Mouse (Mus musculus) forebrain, postnatal 0 days (tissue): ENCODE measurements around the gene Elavl3. TPM values are rescaled to one million over a fixed set of nuclear protein-coding genes. Genes with fewer than 3 reads are reported as not detected.

Source experiments
- ATAC-seq: fragments of 200-750 bp; cut with Nextera tagmentation; 2 replicates; pipeline ENCODE4 v1.8.0; 2017; ENCODE audit warnings: mild to moderate bottlenecking, moderate library complexity
- DNase-seq: peaks from one replicate; pipeline ENCODE4 v3.0.0-alpha.2; 2015
- H3K27ac ChIP-seq: fragments of 300-500 bp; sonication (generic); 2 replicates; pipeline ENCODE4 v1.5.1; 2014; ENCODE audit warnings: low read depth, mild to moderate bottlenecking, antibody characterized with exemption, low read length, moderate library complexity, mixed read lengths
- H3K27me3 ChIP-seq: fragments of 300-500 bp; sonication (generic); 2 replicates; pipeline ENCODE4 v1.6.1; 2014; ENCODE audit warnings: mild to moderate bottlenecking, low read length, mixed read lengths; ENCODE audit not compliant: insufficient read depth
- H3K36me3 ChIP-seq: fragments of 300-500 bp; sonication (generic); 2 replicates; pipeline ENCODE4 v1.6.1; 2014; ENCODE audit warnings: mild to moderate bottlenecking, moderate library complexity; ENCODE audit not compliant: insufficient read depth
- H3K4me1 ChIP-seq: fragments of 300-500 bp; sonication (generic); 2 replicates; pipeline ENCODE4 v1.6.1; 2014; ENCODE audit warnings: antibody characterized with exemption; ENCODE audit not compliant: insufficient read depth
- H3K4me2 ChIP-seq: fragments of 300-500 bp; sonication (generic); 2 replicates; pipeline ENCODE4 v1.6.1; 2014; ENCODE audit warnings: low read depth, mild to moderate bottlenecking, moderate library complexity
- H3K4me3 ChIP-seq: fragments of 300-500 bp; sonication (generic); 2 replicates; pipeline ENCODE4 v1.5.1; 2014; ENCODE audit warnings: low read depth, low read length, mixed read lengths
- H3K9ac ChIP-seq: fragments of 300-500 bp; sonication (generic); 2 replicates; pipeline ENCODE4 v1.6.1; 2014; ENCODE audit warnings: mild to moderate bottlenecking
- H3K9me3 ChIP-seq: fragments of 300-500 bp; sonication (generic); 2 replicates; pipeline ENCODE4 v1.6.1; 2016; ENCODE audit warnings: low read length
- CTCF ChIP-seq: sonication (generic); IDR thresholded peaks from 2 replicates; pipeline ENCODE4 v1.5.1; 2016; ENCODE audit warnings: antibody characterized with exemption, control low read depth, low read depth
- WGBS: fragments of 180-500 bp; shearing (Covaris S2); extraction: QIAGEN DNeasy Blood & Tissue Kit; methylation state at CpG from one replicate; pipeline ENCODE4 v1.1.7; 2014; 5-methylcytosine and 5-hydroxymethylcytosine counted together
- polyA plus RNA-seq: library from polyadenylated mRNA; unstranded; fragments of >200 nt; fragmentation: Nextera tagmentation; extraction: Ambion mirVana; gene quantifications from 2 replicates; pipeline ENCODE4 v1.2.1, GENCODE M21; 2015
- total RNA-seq: library from RNA; depleted of rRNA; stranded (reverse); fragments of >200 nt; gene quantifications from 2 replicates; pipeline ENCODE4 v1.2.3, GENCODE M21; 2014

The Elavl3 gene
- total and polyA plus RNA-seq, 2 experiments from 2014 or later: 74.7 to 191 TPM

- Histone ChIP-seq H3K27me3 (no peaks in the 10 kb centered on the region), H3K4me2 (peak overlapping the region; percentile 79), H3K9ac (peak overlapping the region; percentile 95), H3K9me3 (no peaks in the 10 kb centered on the region), H3K4me3 (peak overlapping the region; percentile 92), H3K4me1 (peaks cover 19% of the 10 kb centered on the region), H3K36me3 (0 out of 2 replicates have a peak, but pooled peaks cover 4% of the 10 kb centered on the region), H3K27ac (peak overlapping the region; percentile 95)
- DNase-seq (peak; percentile 66), ATAC-seq (peak; percentile 45)
- no peak for TF ChIP-seq CTCF
- WGBS: under 1% methylated on average over 66 of the region's 67 CpGs
Measured at GRCm38 (mm10) chr9:22051161-22051957, 464 bp downstream of the Elavl3 start.

DNA sequence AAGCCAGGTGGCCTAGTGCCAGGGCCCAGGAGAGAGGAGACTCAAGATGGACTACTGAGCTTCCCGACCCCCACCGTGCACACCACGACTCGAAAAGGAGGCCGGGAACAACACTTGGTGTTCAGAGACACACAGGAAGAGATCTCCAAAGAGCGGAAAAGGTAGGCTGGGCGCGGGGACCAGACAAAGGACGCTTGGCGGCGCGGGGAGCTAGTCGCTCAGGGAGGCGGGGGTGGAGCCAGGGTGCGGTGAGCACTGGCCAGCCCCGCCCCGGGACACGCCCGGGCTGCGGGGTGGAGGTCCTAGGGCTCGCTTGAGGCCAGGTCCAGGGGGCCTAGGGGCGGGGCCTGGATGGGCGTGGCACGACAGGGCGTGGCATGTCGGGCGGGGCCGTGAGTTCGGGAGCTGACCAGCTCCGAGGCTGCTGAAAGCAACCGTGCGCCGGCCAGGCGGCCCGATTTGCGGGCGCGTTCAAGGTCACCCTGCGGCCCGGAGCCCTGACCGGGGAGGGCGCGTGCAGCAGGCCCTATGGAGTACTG, 1.4 kb downstream of the Elavl3 start:
- peak overlapping the region; percentile 92 for H3K4me3 ChIP-seq
- no peak for TF ChIP-seq CTCF
- H3K27me3 ChIP-seq: no peaks in the 10 kb centered on the region
- peak; percentile 0; the same call in 1 of the 2 replicates for ATAC-seq
- peak overlapping the region; percentile 95 for H3K9ac ChIP-seq
- peaks cover 19% of the 10 kb centered on the region for H3K4me1 ChIP-seq
- peak overlapping the region; percentile 95 for H3K27ac ChIP-seq
- peak; percentile 77 for DNase-seq
- 0 out of 2 replicates have a peak, but pooled peaks cover 6% of the 10 kb centered on the region for H3K36me3 ChIP-seq
- H3K9me3 ChIP-seq: no peaks in the 10 kb centered on the region
- peak overlapping the region; percentile 79 for H3K4me2 ChIP-seq
- under 1% methylated on average over 28 of the region's 43 CpGs for WGBS

DNA sequence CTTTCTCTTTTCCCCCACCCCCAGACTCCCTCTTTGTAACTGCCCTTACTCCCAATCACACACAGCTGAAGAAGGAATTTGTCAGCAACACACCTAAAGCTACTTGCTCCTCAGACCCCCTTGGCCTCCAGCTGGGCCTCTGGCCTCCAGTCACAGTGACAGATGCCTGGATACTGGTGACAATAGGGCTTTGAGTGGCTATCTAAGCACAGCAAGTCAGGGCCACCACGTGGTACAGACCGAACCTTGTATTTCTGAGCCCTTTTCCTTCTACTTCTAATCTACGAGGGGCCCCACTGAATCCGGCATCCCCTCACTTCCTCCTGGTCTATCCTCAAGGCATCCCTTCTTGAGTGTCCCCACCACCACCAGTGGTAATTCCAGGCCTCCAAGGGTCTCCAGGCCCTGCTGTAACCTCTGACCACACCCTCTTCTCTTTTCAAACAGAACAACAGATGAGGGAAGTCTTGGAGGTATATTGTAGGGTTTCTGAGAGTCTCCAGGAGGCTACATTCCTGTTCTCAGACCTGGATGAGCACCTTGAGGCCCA, 2.0 kb downstream of the Elavl3 start:
- peaks cover 19% of the 10 kb centered on the region for H3K4me1 ChIP-seq
- no peaks in the 10 kb centered on the region for H3K9me3 ChIP-seq
- H3K27ac ChIP-seq: peak overlapping the region; percentile 95
- peak overlapping the region; percentile 95 for H3K9ac ChIP-seq
- H3K4me2 ChIP-seq: peak overlapping the region; percentile 79
- TF ChIP-seq CTCF: no peak
- ATAC-seq (no peak), DNase-seq (peak; percentile 47)
- 14% methylated on average over 4 of the region's 4 CpGs for WGBS
- 0 out of 2 replicates have a peak, but pooled peaks cover 6% of the 10 kb centered on the region for H3K36me3 ChIP-seq
- H3K4me3 ChIP-seq: peak overlapping the region; percentile 92
- H3K27me3 ChIP-seq: no peaks in the 10 kb centered on the region

- H3K9ac ChIP-seq: peak overlapping the region; percentile 95
- DNase-seq (no peak), ATAC-seq (no peak)
- peak overlapping the region; percentile 95 for H3K27ac ChIP-seq
- no peaks in the 10 kb centered on the region for H3K9me3 ChIP-seq
- 0 out of 2 replicates have a peak, but pooled peaks cover 6% of the 10 kb centered on the region for H3K36me3 ChIP-seq
- 37% methylated on average over 11 of the region's 11 CpGs for WGBS
- no peak for TF ChIP-seq CTCF
- H3K4me3 ChIP-seq: peak overlapping the region; percentile 92
- H3K4me2 ChIP-seq: peak overlapping the region; percentile 79
- no peaks in the 10 kb centered on the region for H3K27me3 ChIP-seq
- peaks cover 15% of the 10 kb centered on the region for H3K4me1 ChIP-seq
Measured at GRCm38 (mm10) chr9:22049315-22049714, 2.5 kb downstream of the Elavl3 start.

GRCm38 (mm10) chr9:22047329-22047728, 4.5 kb downstream of the Elavl3 start:
- DNase-seq: no peak
- no peak for TF ChIP-seq CTCF
- no peaks in the 10 kb centered on the region for H3K27me3 ChIP-seq
- 60% methylated on average over 9 of the region's 9 CpGs for WGBS
- 0 out of 2 replicates have a peak, but pooled peaks cover 6% of the 10 kb centered on the region for H3K36me3 ChIP-seq
- H3K4me2 ChIP-seq: peak overlapping the region; percentile 79
- H3K9ac ChIP-seq: no peak overlapping the region
- H3K9me3 ChIP-seq: no peaks in the 10 kb centered on the region
- H3K27ac ChIP-seq: no peak overlapping the region
- peaks cover 13% of the 10 kb centered on the region for H3K4me1 ChIP-seq
- H3K4me3 ChIP-seq: 0 out of 2 replicates have a peak overlapping the region, but pooled peaks have one; percentile 5
- no peak for ATAC-seq

- Histone ChIP-seq H3K4me2 (no peak overlapping the region), H3K9ac (no peak overlapping the region), H3K36me3 (peaks cover 5% of the 10 kb centered on the region; the same call in 1 of the 2 replicates), H3K4me1 (no peaks in the 10 kb centered on the region), H3K27me3 (no peaks in the 10 kb centered on the region), H3K4me3 (no peak overlapping the region), H3K9me3 (no peaks in the 10 kb centered on the region), H3K27ac (no peak overlapping the region)
- no peak for TF ChIP-seq CTCF
- no peak for DNase-seq
- ATAC-seq: no peak
- WGBS: 79% methylated on average over 2 of the region's 2 CpGs
Measured at GRCm38 (mm10) chr9:22041832-22042231, 10.0 kb downstream of the Elavl3 start.
